ENCODE assay signal across 8 mouse cellular contexts in genomic region chr1:52676621-52677020, GRCm38 (mm10).
DNase-seq lines count a peak whose midpoint lies in the region.

No protein-coding gene starts in this region.

- peak; percentile 64 for DNase-seq in retina, postnatal 1 day
- no peak for DNase-seq in retina, embryonic 14.5 days (ENCODE audit: low spot score)
- DNase-seq in heart, adult 11 months: peak; percentile 93
- DNase-seq in kidney, adult 9 months: peak; percentile 32
- peak; percentile 13 for DNase-seq in skeletal muscle tissue, adult 2 months (ENCODE audit: low read depth, low spot score)
- DNase-seq in frontal cortex, postnatal 14 days (ENCODE audit: low spot score in 2 of 2): no peak
- no peak for DNase-seq in urinary bladder, postnatal 10 days (ENCODE audit: low spot score)
- DNase-seq in frontal cortex, postnatal 25 days (ENCODE audit: low spot score in 2 of 2): no peak

Comparison
In these comparisons a context has a peak if more than half of its experiments do, and no peak if none do; other contexts are left out.
1. DNase-seq: peak in retina, postnatal 1 day (single experiment), heart, adult 11 months (single experiment), kidney, adult 9 months (single experiment) and skeletal muscle tissue, adult 2 months (single experiment); none in retina, embryonic 14.5 days (single experiment), frontal cortex, postnatal 14 days (0 of 2), urinary bladder, postnatal 10 days (single experiment) and frontal cortex, postnatal 25 days (0 of 2).